Mouse (Mus musculus) embryonic facial prominence, embryonic 14.5 days (tissue): ENCODE data around the gene Afg1l. TPM values are rescaled to one million over a fixed set of nuclear protein-coding genes. Genes with fewer than 3 reads are reported as not detected.

Experiments used
- ATAC-seq: fragments of 200-750 bp; cut with Nextera tagmentation; 2 replicates; pipeline ENCODE4 v1.8.0; 2017; ENCODE audit warnings: low read depth, moderate number of reproducible peaks, moderate TSS enrichment
- DNase-seq: peaks from one replicate; pipeline ENCODE4 v3.0.0-alpha.2; 2015; ENCODE audit warnings: low spot score
- H3K27ac ChIP-seq: fragments of 300-500 bp; sonication (generic); replicated peaks from 2 replicates; pipeline ENCODE4 v1.5.1; 2014; ENCODE audit warnings: low read depth, mild to moderate bottlenecking, low read length, moderate library complexity
- H3K27me3 ChIP-seq: fragments of 300-500 bp; sonication (generic); replicated peaks from 2 replicates; pipeline ENCODE4 v1.6.1; 2014; ENCODE audit warnings: low read length; ENCODE audit not compliant: control insufficient read depth, insufficient read depth
- H3K36me3 ChIP-seq: fragments of 300-500 bp; sonication (generic); 2 replicates; pipeline ENCODE4 v1.6.1; 2014; ENCODE audit warnings: low read length, mixed read lengths; ENCODE audit not compliant: control insufficient read depth, insufficient read depth
- H3K4me1 ChIP-seq: fragments of 300-500 bp; sonication (generic); 2 replicates; pipeline ENCODE4 v1.6.1; 2014; ENCODE audit warnings: antibody characterized with exemption, low read length; ENCODE audit not compliant: control insufficient read depth, insufficient read depth
- H3K4me2 ChIP-seq: fragments of 300-500 bp; sonication (generic); 2 replicates; pipeline ENCODE4 v1.6.1; 2014; ENCODE audit warnings: low read depth, mild to moderate bottlenecking, low read length, moderate library complexity, mixed read lengths
- H3K4me3 ChIP-seq: fragments of 300-500 bp; sonication (generic); 2 replicates; pipeline ENCODE4 v1.5.1; 2014; ENCODE audit warnings: low read depth, mild to moderate bottlenecking, low read length
- H3K9ac ChIP-seq: fragments of 300-500 bp; sonication (generic); 2 replicates; pipeline ENCODE4 v1.6.1; 2014; ENCODE audit warnings: low read depth, mild to moderate bottlenecking, low read length, moderate library complexity, mixed read lengths
- H3K9me3 ChIP-seq: fragments of 300-500 bp; sonication (generic); 2 replicates; pipeline ENCODE4 v1.6.1; 2016; ENCODE audit warnings: low read length; ENCODE audit not compliant: control insufficient read depth
- WGBS: fragments of 180-500 bp; shearing (Covaris S2); extraction: QIAGEN DNeasy Blood & Tissue Kit; methylation state at CpG from one replicate; pipeline ENCODE4 v1.1.7; 2014; 5-methylcytosine and 5-hydroxymethylcytosine counted together
- polyA plus RNA-seq: library from polyadenylated mRNA; unstranded; fragments of >200 nt; fragmentation: Nextera tagmentation; extraction: Ambion mirVana; gene quantifications from 2 replicates; pipeline ENCODE4 v1.2.1, GENCODE M21; 2014

Gene Afg1l
- polyA plus RNA-seq, 1 experiment from 2014 or later = 6.8 TPM

DNA sequence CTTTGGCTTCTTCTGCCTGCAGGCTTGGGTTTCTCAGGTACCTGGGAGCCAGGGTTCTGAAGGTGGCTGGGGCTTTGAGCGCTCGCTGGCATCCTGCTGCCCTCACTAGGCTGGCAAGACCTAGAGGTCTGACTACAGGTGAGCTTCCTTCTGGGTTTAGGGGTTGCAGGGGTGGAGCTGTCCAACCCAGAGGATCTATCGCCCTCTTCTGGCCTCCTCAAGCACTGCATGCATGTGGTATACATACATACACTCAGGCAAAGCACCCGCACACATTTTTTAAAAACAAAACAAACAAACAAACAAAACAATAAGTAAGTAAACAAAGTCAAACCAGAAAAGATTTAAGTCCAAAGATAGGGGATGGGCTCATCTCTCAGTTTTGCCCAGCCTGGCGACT, 187.0 kb downstream of the Afg1l start:
- DNase-seq (peak; percentile 25), ATAC-seq (no peak)
- Histone ChIP-seq H3K4me1 (no peaks in the 10 kb centered on the region), H3K4me2 (no peak overlapping the region), H3K9me3 (peaks cover under 1% of the 10 kb centered on the region; the same call in 1 of the 2 replicates), H3K27me3 (no peaks in the 10 kb centered on the region), H3K27ac (no peak overlapping the region), H3K4me3 (no peak overlapping the region), H3K36me3 (no peaks in the 10 kb centered on the region), H3K9ac (no peak overlapping the region)
- 62% methylated on average over 5 of the region's 5 CpGs for WGBS

DNA sequence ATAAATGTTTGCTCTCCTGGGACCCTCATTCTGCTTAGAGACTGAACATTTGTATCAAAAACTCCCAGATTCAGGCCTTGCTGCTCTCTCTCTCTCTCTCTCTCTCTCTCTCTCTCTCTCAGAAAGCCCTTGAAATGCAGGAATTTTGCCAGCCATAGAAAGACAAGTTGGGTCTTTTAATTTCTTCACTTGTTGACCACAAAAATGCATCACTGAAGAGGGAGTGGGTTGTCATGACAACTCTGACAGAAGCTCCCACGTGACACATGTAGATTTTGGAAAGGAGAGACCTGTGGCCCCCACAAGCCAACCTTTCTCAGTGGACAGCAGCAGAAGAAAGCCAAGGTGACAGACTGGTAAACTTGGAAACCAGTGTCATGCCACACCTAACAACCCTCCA, 190.7 kb downstream of the Afg1l start:
- WGBS = 36% methylated on average over 1 of the region's 1 CpGs
- DNase-seq (peak; percentile 26), ATAC-seq (no peak)
- H3K27me3 ChIP-seq = no peaks in the 10 kb centered on the region
- no peaks in the 10 kb centered on the region for H3K4me1 ChIP-seq
- no peak overlapping the region for H3K4me3 ChIP-seq
- no peak overlapping the region for H3K9ac ChIP-seq
- H3K36me3 ChIP-seq = no peaks in the 10 kb centered on the region
- no peak overlapping the region for H3K27ac ChIP-seq
- no peak overlapping the region for H3K4me2 ChIP-seq
- H3K9me3 ChIP-seq = peaks cover 4% of the 10 kb centered on the region; the same call in 1 of the 2 replicates

DNA sequence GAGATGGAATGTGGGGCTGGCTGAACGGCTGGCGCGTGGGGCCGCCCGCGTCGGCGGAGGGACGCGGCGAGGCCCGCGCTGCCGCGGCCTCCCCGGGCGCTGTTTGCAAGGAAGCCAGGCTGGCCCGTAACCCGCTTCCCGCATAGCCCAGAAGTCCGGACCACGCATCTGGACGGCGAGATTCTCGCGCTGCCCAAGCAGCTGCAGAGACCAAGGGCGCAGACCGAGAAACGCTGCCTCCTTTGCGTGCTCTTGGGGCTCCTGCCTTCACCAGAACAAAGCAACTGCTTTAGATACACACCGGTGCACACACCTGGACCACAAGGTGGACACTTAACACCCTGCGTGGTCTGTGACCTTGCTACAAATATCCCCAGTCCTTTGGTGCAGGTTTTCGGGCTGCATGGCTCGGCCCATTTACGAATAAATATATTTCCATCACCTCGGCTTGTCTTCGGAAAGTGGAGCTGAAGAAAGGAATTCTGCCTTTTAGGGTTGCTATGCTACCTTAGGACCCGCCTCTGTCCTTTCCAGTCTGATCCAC, 200.0 kb downstream of the Afg1l start:
- Histone ChIP-seq H3K27me3 (no peaks in the 10 kb centered on the region), H3K4me3 (peak overlapping the region; percentile 85), H3K27ac (peak overlapping the region; percentile 97), H3K9me3 (no peaks in the 10 kb centered on the region), H3K9ac (peak overlapping the region; percentile 83), H3K4me1 (peaks cover 15% of the 10 kb centered on the region), H3K4me2 (peak overlapping the region; percentile 99), H3K36me3 (0 out of 2 replicates have a peak, but pooled peaks cover 3% of the 10 kb centered on the region)
- no peak for ATAC-seq
- no peak for DNase-seq
- 2% methylated on average over 20 of the region's 38 CpGs for WGBS

DNA sequence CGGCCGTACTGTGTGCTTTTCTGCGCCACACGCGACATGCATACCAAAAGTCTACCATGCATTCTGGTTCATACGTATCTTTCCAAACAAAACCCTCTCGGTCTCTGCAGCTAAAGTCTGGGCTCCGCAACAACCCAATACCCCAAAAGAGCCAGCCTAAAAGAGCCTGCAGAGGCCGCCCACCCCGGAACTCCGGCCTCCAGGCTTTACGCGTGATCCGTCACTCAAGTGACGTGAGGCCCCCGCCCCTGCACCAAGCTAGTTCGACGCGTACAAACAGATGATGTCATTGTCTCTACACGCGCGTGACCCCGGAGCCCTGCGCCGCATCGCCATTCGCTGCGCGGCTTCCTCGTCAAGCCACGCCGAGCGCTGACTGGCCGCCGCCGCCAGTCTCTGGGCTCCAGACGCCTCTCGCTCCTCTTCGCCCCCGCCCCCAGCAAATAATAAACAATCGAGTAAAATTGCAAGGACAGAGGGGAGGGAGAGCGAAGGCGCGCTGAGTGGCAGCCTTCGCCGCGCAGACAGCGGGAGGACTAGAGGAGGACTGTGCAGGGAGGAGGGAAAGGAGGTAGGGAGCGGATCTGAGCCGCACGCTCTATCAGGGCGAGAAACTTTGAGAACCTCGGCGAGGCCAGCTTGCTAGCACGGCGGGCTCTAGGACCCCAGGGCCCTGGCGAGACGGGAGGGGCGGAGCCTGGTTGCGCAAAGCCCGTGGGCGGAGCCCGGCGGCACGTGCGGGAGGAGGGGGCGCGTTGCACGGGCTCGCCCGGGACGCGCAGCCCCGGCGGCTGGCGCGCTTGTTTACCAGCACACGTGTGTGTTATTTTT, 200.7 kb downstream of the Afg1l start:
- under 1% methylated on average over 55 of the region's 78 CpGs for WGBS
- peaks cover 18% of the 10 kb centered on the region for H3K4me1 ChIP-seq
- peak overlapping the region; percentile 83 for H3K9ac ChIP-seq
- H3K9me3 ChIP-seq = no peaks in the 10 kb centered on the region
- peak overlapping the region; percentile 99 for H3K4me2 ChIP-seq
- H3K27me3 ChIP-seq = no peaks in the 10 kb centered on the region
- peak; percentile 93 for ATAC-seq
- peak overlapping the region; percentile 85 for H3K4me3 ChIP-seq
- H3K27ac ChIP-seq = peak overlapping the region; percentile 97
- 0 out of 2 replicates have a peak, but pooled peaks cover 6% of the 10 kb centered on the region for H3K36me3 ChIP-seq
- DNase-seq = peak; percentile 99

DNA sequence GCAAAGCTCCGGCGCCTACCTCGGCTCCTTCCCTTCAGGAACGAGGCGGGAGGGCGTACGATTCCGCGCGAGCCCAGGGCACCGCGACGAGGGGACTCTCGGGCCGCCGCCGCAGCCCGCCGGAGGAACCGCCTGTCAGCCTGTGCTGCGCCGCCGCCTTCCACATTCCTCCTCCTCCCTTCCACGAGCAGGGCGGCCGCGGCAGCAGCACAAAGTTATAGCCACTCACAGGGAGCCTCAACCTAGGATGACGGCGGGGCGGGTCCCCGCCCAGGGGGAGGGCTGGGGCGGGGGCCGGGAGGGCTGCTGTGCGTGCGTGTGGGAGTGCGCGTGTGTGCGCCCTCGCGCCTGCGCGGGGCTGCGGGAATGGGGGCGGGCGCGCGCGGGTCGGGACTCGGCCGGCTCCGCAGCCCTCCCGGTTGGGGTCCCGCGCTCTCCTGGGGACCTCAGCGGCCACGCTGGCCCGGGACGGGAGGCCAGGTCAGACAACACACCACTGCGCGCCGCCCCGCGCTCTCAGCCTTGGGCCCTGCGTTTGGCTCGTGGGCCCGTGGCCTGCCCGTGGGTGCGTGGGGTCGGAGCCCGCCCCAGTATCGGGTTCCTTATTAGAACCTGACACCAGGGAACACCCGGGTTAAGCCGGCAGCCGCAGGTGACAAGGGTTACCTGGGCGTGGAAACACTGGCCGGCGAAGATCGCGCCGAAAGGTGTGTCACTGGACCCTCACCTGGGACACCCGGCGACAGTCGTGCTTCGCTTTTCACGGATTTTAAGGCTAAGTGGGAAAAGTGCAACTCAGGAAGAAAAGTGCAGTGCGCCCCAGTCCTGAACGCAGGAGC, 201.6 kb downstream of the Afg1l start, which contains the start of gene Foxo3:
Gene Foxo3 (minus strand): TSS at position 249 of the 839 bp plus-strand sequence.
- peak within 1 kb of the TSS; percentile 99 for H3K4me2 ChIP-seq
- H3K27ac ChIP-seq = peak within 1 kb of the TSS; percentile 97
- DNase-seq (peak; percentile 97), ATAC-seq (peak; percentile 82)
- peak within 1 kb of the TSS; percentile 85 for H3K4me3 ChIP-seq
- no peaks in the 10 kb centered on the region for H3K9me3 ChIP-seq
- peaks cover 18% of the 10 kb centered on the region for H3K4me1 ChIP-seq
- H3K27me3 ChIP-seq = no peaks in the 10 kb centered on the region
- under 1% methylated on average over 26 of the region's 88 CpGs for WGBS
- H3K36me3 ChIP-seq = 0 out of 2 replicates have a peak, but pooled peaks cover 6% of the 10 kb centered on the region
- peak within 1 kb of the TSS; percentile 83 for H3K9ac ChIP-seq

DNA sequence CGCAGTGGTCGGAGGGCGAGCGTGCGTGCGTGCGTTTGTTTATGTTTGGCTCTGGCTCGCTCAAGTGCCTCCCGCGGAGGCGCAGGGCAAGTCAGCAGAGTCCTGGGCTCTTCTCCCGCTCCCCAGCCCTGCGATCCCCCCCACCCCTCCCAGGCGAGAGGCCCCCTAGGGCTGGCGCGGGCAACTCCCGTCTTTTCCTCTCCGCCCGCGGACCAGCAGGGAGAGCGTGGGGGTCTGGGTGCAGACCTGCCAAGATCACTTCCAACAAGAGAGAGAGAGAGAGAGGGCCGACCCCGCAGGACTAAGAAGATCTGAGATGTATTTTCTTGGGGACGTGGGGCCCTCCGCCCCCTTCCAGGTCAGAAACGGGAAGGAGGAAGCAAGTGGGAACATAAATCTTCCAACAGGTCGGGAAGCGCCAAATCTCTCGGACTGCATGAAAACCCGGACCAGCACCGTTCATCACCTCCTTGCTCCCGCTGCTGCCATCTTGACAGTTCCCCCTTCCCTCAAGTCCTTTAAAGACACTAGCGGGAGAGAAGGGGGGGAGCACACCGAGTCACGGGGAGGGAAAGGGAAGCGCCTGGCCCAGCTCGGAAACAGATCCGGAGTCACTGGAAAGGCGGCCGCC, 202.4 kb downstream of the Afg1l start:
- under 1% methylated on average over 19 of the region's 40 CpGs for WGBS
- peak overlapping the region; percentile 99 for H3K4me2 ChIP-seq
- H3K9ac ChIP-seq = peak overlapping the region; percentile 83
- DNase-seq (peak; percentile 68), ATAC-seq (0 out of 2 replicates have a peak, but pooled peaks have one; percentile 0)
- H3K4me3 ChIP-seq = peak overlapping the region; percentile 85
- H3K9me3 ChIP-seq = no peaks in the 10 kb centered on the region
- H3K4me1 ChIP-seq = peaks cover 20% of the 10 kb centered on the region
- 0 out of 2 replicates have a peak, but pooled peaks cover 6% of the 10 kb centered on the region for H3K36me3 ChIP-seq
- peak overlapping the region; percentile 97 for H3K27ac ChIP-seq
- H3K27me3 ChIP-seq = no peaks in the 10 kb centered on the region

DNA sequence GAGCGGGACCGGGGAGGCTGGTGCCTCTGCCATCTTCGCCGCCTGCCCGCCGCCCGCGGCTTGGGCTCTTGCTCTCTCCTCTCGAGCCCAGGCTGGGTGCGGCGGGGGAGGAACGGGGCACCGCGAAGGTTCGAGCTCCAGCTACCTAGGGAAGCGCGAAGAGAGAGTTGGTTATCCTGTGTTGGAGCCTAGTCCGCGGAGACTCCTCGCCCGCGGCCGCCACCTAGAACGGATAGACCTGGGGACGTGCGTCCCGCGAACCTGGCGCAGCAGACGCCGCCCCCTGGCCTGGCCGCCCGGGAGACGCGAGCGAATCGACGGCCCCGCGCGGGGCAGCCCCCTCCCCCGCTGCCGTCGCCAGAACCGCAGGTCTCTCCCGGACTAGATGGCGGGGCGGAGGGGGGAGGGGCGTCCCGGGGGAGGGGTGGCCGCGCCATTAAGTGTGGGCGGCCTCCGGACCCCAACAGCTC, 202.9 kb downstream of the Afg1l start:
- Histone ChIP-seq H3K9me3 (no peaks in the 10 kb centered on the region), H3K27ac (peak overlapping the region; percentile 97), H3K4me3 (peak overlapping the region; percentile 85), H3K4me1 (peaks cover 20% of the 10 kb centered on the region), H3K36me3 (0 out of 2 replicates have a peak, but pooled peaks cover 6% of the 10 kb centered on the region), H3K9ac (peak overlapping the region; percentile 83), H3K27me3 (no peaks in the 10 kb centered on the region), H3K4me2 (peak overlapping the region; percentile 99)
- under 1% methylated on average over 18 of the region's 54 CpGs for WGBS
- DNase-seq (peak; percentile 54), ATAC-seq (no peak)
